In genomic region chr1:72974226-72974625, GRCm38 (mm10) we compare ENCODE assay signal across 27 mouse cellular contexts. TPM values are rescaled to one million over a fixed set of nuclear protein-coding genes. Genes with fewer than 3 reads are reported as not detected.
"Had no signal": no experiment of that assay in that cellular context is flagged by ENCODE, and none has a peak within 500 bp of the region (broad histone marks: within the 10 kb centered on the region; RNA-seq: fewer than 3 reads in every experiment).

No protein-coding gene starts in this region.

- H3K27me3 ChIP-seq: limb, embryonic 12.5 days; limb, embryonic 15.5 days; midbrain, embryonic 12.5 days; midbrain, embryonic 15.5 days; neural tube, embryonic 13.5 days had no signal

- DNase-seq: kidney, postnatal 14 days; kidney, postnatal 4 days; left cerebral cortex, postnatal 4 days; liver, postnatal 0 days; lung, embryonic 14.5 days; thymus, adult 2 months; thymus, postnatal 14 days; thymus, postnatal 4 days had no signal

- H3K4me3 ChIP-seq: limb, embryonic 12.5 days; limb, embryonic 15.5 days; midbrain, embryonic 12.5 days; midbrain, embryonic 15.5 days; myocyte; neural tube, embryonic 13.5 days had no signal

- H3K9ac ChIP-seq: limb, embryonic 12.5 days; limb, embryonic 15.5 days; liver, embryonic 14.5 days; liver, postnatal 0 days; lung, embryonic 14.5 days; midbrain, embryonic 12.5 days; midbrain, embryonic 15.5 days; neural tube, embryonic 13.5 days had no signal

- H3K36me3 ChIP-seq: limb, embryonic 12.5 days; limb, embryonic 15.5 days; midbrain, embryonic 12.5 days; midbrain, embryonic 15.5 days; neural tube, embryonic 13.5 days had no signal

- H3K4me2 ChIP-seq: limb, embryonic 12.5 days; limb, embryonic 15.5 days; liver, embryonic 11.5 days; lung, embryonic 14.5 days; midbrain, embryonic 12.5 days; midbrain, embryonic 15.5 days; neural tube, embryonic 13.5 days had no signal

- H3K9me3 ChIP-seq: limb, embryonic 12.5 days; limb, embryonic 15.5 days; midbrain, embryonic 12.5 days; midbrain, embryonic 15.5 days; neural tube, embryonic 13.5 days had no signal

- ATAC-seq: liver, postnatal 0 days; lung, postnatal 0 days; midbrain, embryonic 15.5 days had no signal

- H3K4me1 ChIP-seq: midbrain, embryonic 15.5 days had no signal

- H3K27ac ChIP-seq: limb, embryonic 12.5 days; limb, embryonic 15.5 days; liver, embryonic 14.5 days; macrophage; midbrain, embryonic 12.5 days; midbrain, embryonic 15.5 days; neural tube, embryonic 13.5 days; stomach, postnatal 0 days had no signal

RNA-seq across cellular contexts. Expression of gene Tnp1, which starts 41.5 kb away (rescaled TPM):
- total RNA-seq: layer of hippocampus, adult 18-20 months; layer of hippocampus, postnatal 14 days; left cerebral cortex, adult 8-10 months; left cerebral cortex, postnatal 14 days; left cerebral cortex, postnatal 4 days; megakaryocyte, adult 5-6 weeks; neutrophil, adult 5-6 weeks had no signal
- polyA plus RNA-seq: kidney, embryonic 16.5 days; limb, embryonic 12.5 days; limb, embryonic 15.5 days; liver, embryonic 11.5 days; liver, embryonic 14.5 days; liver, postnatal 0 days; lung, embryonic 14.5 days; lung, postnatal 0 days; macrophage; midbrain, embryonic 12.5 days; midbrain, embryonic 15.5 days; myocyte; neural tube, embryonic 13.5 days; stomach, embryonic 14.5 days; stomach, postnatal 0 days had no signal
